Mouse (Mus musculus) gastrocnemius, adult 8-10 months (tissue): ENCODE data around the gene Tcaim. TPM values are rescaled to one million over a fixed set of nuclear protein-coding genes. Genes with fewer than 3 reads are reported as not detected.
"Not testable (repeated sequence)": the region's sequence is repeated elsewhere in the genome, so short reads cannot be mapped to it uniquely, and the experiment has no call there.

Source experiments
- DNase-seq, 2 experiments: peaks; one replicate each; pipeline ENCODE4 v3.0.0; 2022; ENCODE audit warnings: low spot score in 2 of 2
- total RNA-seq, 4 experiments: library from RNA; stranded (reverse); gene quantifications; 2 replicates each; pipeline ENCODE4 v1.2.4; 2022

The Tcaim gene
- 10 to 100 TPM; 21.3 to 23.3 (median 21.9) TPM for total RNA-seq

DNA sequence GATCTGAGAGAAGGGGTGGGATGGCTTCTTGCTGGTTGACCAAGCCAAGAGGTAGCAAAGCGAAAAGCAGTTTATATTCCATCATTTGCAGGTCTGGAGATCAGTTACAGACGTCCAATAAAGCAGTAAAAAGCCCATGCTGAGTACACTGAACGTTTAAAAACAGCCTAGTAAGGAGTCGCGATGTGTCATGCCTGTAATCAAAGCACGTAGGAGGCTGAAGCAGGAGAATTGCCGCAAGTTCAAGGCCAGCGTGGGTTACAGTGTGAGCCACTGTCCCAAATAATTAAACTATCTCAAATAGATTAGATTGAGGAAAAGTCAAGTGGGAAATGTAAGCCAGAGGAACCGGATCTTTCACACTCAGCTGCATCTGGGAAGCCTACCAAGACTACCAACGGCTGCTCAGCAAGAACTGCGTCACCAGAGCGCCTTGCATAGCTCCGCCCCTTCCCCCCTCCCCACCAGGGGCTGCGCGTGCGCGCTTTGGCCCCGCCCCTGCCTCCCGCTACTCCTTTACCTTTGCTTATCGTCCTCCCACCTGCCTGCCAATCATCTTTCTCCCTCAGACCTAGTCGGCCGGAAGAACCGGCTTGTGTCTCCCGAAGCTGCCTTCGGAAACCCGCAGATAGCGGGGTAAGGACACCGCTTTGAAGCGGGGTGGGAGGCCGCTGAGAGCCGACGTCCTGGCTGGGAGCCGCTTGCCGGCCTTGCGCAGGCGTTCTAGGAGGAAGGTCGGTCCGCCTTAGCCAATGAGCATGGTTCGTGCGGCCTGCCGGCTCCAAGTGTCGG, at the start of gene Tcaim:
Tcaim (plus strand) TSS at position 487 of the 792 bp plus-strand sequence.
- peak; percentile 80 to 83 for DNase-seq

- DNase-seq = no peak
Observed at GRCm38 (mm10) chr9:122757614-122758013, 47.7 kb upstream of the Tcaim start.

GRCm38 (mm10) chr9:122760111-122760510, 45.2 kb upstream of the Tcaim start:
- DNase-seq = no peak

- DNase-seq = no peak
Observed at GRCm38 (mm10) chr9:122785231-122785630, 20.1 kb upstream of the Tcaim start.

DNA sequence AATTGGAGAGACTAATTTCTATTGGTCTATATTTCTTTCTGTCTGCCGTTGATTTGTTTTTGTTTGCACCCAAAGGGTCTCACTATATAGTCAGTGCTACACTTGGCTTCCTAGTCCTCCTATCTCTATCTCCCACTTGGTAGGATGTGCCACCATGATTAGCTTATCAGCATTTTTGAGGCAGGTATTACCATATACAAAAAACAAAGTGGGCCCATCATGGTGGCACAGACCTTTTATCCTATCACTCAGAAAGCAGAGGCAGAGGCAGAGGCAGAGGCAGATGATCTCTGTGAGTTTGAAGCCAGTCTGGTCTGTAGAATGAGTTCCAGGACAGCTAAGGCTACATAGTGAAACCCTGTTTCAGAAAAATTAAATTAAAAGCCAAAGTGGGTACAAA, 18.8 kb upstream of the Tcaim start:
- no peak for DNase-seq

DNA sequence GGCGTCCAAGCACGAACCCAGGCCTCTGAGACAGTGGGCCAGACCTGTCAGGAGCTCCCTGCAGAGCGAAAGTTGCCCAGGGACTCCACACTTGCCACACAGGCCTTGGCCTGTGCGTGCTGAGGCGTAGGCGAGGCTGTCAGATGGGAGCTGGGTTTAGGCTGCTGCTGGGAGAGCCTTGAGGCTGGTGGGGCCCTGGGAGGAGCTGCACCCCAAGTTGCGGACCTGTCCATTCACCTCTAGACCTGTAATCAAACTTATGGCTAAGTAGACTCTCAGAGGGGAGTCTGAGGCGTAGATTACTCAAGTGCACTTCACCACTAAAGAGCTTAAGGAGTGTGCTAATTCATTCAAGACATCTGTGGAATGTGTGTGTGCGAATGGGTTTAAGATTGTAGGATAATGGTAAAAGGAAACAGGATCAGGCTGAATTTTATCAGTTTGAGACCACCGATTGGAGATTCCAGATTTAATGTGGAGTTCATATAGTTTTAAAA, 554 bp downstream of the Tcaim start:
- no peak for DNase-seq

DNA sequence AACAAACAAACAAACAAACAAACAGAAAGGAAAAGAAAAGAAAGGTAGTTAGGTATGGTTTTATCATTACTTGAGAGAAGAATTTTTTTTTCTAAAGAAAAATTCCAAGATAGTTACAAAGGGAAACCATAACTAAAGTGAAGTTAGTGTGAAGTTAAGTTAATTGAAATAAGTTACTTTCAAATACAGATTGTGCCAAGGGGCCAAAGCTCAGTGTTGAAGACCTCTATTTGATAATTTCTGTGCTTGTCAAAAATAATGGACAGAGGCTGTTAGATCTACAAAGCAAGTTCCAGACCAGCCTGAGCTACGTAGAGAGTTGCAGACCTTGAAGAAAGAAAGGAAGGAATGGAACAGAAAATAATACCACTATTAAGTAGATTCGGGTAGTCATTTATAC, 1.8 kb downstream of the Tcaim start:
- no peak for DNase-seq

DNA sequence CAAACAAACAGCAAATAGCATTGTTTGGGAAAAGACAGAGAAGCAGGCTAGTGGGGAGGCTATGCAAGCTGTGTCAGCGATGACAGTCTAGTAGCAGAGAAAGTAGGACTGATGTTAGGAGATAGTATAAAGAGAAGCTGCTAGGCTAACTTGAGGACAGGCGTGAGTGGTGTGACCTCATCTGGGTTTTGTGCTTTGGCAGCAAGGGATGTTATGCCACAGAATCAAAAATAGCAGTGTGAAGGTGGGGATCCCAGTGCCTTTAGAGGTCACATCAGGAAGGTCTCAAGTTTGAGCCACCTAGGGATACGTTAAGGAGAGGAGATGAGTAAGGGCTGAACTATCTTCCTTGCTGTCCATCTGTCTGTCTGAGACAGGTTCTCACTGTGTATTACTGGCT, 4.9 kb downstream of the Tcaim start:
- peak in 1 of 2 experiments; percentile 13 for DNase-seq

DNA sequence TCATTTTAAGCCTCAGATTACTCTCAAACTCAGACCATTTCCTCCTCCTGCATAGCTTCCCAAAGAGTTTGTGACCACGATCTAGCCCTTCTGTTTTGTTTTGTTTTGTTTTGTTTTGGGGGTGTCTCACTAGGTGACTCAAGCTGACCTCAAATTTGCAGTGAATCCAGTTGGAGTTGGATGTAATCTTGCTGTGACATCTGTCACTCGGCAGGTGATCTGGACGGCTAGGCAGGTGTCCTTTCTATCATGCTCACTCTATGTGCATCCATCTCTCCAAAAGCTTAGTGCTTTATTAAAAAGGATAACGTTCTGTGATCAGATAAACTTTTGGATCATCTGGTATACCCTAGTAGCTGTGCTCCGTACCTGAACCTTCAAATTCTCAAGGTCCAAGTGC, 7.0 kb downstream of the Tcaim start:
- no peak for DNase-seq

- no peak for DNase-seq
Observed at GRCm38 (mm10) chr9:122814775-122815174, 9.4 kb downstream of the Tcaim start.

DNA sequence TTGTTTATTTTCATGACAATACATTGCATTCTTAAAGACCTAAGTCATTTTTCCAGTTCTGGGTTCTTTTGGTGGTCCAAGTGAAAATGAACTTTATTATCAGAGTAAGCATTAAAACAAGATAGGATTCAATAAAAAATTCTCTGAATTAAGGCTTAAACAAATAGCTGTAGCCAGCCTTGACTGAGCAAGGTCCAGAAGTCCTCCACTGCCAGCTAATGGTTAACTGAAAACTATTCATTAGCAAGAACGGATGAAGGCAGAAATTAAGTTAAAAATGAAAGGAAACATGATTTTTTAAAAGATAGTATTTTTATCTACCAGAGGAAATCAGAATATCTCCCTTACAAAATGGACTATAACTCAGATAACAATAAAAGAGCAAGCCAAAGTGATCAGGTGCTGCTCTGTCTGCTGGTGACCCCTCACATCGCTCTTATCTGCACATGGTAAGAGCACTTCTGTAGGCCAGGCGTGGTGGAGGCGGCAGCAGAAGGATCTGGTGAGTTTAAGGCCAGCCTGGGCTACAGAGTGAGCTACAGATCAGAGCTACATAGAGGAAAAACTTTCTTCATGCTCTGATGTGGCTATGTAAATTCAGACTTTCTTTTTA, 10.0 kb downstream of the Tcaim start:
- DNase-seq = no peak

- no peak for DNase-seq
Observed at GRCm38 (mm10) chr9:122823374-122824017, 18.2 kb downstream of the Tcaim start.

DNA sequence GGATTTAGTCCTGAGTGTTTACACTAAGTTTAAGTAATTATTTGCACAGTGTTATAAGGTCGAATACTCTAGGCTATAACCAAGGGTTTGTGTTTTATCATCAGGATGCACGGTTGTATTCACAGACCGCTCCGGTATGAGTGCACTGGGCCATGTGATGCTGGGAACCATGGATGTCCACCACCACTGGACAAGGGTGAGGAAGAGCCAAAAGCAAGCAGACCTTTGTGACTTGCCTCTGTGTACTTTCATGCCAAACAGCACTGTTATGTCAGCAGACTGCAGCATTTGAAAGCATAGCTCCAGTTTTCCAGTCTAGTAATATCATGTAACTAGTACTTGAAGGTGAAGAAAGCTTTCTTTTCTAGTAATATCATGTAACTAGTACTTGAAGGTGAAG, 21.4 kb downstream of the Tcaim start:
- DNase-seq = no peak

DNA sequence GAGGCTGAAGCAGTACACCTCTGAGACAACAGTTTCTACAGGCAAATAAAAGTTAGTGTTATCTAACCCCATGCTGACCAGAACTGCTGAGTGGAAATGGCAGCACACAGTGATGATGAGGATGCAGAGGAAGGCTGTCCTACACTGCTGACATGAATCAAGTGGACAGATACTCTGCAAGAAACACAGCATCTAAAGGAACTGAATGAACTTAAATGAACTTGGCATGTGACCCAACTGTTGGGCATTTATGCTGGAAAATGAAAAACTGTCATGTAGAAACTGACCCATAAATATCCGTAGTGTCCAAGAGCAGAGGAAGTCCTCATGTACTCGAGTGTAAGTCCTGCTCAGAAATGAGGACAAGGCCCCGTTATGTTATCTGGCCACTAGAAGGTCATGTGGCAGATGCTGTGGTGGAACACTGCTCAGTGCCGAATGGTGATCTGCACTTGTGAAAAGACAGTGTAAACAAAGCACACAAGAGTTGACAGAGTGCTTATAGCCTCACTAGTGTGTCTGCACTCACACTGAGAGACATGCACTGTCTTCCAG, 24.6 kb downstream of the Tcaim start:
- DNase-seq = no peak

DNA sequence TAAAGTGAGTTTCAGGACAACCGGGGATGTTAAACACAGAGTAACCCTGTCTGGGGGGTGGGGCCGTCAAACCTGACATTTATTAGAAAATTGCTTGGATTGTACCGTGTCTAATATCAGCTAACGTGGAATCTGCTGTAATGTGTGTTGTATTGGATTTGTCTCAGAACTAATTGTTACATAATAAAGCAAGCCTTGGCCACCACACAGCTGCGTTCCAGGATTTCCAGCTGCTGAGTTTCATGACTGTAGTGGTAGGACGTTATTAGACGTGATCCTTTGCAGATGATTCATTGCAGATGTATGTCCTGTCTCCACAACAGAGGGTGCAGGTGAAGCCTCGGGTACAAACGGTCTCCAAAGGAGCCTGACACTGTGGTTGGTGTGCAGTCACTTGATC, 30.8 kb downstream of the Tcaim start:
- DNase-seq = no peak

GRCm38 (mm10) chr9:122836790-122837189, 31.5 kb downstream of the Tcaim start:
- DNase-seq = no peak

DNA sequence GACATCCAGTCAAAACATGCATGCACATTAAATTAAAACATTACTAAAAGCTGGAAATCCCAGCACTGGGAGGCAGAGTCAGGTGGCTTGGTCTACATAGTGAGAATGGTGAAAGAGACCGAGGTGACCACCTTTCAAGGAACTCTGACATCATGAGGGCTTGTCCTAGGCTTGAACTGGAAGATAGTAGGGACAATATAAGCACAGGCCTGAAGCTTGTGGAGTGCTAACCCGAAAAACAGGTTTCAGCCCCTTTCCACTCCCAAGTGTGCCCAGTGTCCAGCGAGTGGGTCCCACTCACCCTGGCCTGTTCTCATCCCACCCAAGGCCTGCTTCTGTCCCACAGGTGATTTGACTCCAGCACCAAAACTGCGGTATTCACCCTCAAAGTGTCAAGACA, 31.9 kb downstream of the Tcaim start:
- no peak for DNase-seq

- no peak for DNase-seq
Observed at GRCm38 (mm10) chr9:122837680-122838079, 32.3 kb downstream of the Tcaim start.

DNA sequence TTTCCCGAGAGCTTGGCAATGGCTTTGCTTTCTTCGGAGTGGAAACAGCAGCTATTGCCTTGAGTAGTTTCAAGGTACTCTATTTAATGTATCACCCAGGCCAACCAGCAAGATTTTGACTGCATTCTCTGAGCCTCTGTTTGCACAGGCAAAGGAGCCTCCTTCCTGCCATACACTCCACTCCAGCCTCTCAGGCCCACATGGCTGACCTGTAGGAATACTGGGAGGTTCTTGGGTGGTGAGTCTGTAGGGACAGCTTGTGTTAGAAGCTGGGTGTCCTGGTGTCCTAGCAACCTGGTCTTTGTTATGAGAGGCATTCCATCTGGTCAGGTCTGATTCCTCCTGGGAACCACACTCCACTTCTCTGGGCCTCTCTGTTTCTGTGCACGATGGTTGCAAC, 38.4 kb downstream of the Tcaim start, which contains the start of gene Gm35549:
Gm35549 (minus strand) TSS at position 276 of the 400 bp plus-strand sequence.
- DNase-seq = no peak

DNA sequence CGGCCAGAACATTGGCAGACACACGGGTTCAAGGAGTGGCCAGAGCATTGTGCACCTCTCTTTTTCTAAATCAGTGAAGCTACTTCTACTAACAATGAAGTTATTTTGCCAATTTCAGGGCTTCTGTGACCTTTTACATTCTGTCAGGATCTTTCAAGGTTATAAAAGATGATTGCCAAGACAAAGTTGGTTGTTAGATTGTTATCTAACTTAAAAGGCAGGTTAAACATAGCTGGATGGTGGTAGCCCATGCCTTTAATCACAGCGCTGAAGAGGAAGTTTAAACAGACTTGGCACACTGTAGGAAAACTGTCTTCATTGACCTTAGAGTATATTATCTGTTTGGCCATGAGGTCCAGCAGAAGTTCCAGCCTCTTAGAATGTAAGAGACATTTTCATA, 40.3 kb downstream of the Tcaim start:
- no peak for DNase-seq

DNA sequence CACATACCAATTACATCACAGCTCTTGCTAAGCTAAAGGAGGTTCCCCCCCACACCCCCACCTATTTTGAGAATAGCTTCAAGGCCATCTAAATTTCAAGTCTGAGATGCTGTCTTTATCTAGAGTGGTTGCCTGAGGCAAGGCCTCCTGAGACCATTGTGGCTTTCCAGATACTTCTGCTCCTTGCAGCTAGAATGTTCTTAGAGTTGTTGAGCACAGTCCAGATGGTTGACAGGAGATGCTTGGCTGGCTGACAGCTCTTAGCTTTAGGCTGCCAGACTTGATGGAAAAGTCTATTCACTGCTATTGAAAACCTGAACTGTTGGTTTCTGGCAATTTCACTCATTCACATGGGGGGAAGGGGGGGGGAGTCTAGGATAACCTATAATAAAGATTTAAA, 40.8 kb downstream of the Tcaim start:
- DNase-seq = no peak

DNA sequence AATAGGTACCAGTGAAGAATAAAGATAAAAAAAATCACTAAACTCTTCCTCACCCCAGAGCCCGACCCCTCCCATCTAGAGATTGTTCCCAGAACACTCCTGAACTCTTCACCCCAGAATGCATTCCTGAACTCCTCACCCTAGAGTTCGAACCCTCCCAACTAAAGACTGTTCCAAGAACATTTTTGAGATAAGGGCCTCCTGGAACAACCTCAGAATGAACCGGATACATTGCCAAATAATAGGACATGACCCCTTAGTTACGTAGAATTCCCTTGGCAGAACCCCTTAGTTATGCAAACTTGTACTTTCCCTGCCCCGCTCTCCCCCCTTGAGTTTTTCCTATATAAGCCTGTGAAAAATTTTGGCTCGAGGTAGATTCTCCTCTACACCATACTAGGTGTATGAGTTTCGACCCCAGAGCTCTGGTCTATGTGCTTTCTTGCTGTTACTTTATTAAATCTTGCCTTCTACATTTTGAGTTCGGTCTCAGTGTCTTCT, 42.5 kb downstream of the Tcaim start:
- not testable (repeated sequence) for DNase-seq
